Mouse (Mus musculus): Measurements from ENCODE around the gene Gm49336. TPM values are rescaled to one million over a fixed set of nuclear protein-coding genes. Genes with fewer than 3 reads are reported as not detected.

Gene Gm49336
- total and polyA plus RNA-seq, 3 experiments: 36.3 to 102 (median 54.3) TPM

GRCm38 (mm10) chr14:60189771-60190170, 61.5 kb downstream of the Gm49336 start:
- H3K27me3 ChIP-seq (replicated peaks): no peaks in the 10 kb centered on the region

GRCm38 (mm10) chr14:60188201-60188825, 63.0 kb downstream of the Gm49336 start:
- Histone ChIP-seq H3K9me3 (replicated peaks; ENCODE audit: low read length) (peaks cover 6% of the 10 kb centered on the region), H3K9ac (ENCODE audit: insufficient read depth, low read depth) (no peak overlapping the region), H3K4me3 (replicated peaks in 1 of 3; ENCODE audit: low read depth in 2 of 3, low read length in 2 of 3, poor library complexity in 1 of 3) (no peak overlapping the region), H3K36me3 (replicated peaks in 1 of 2; ENCODE audit: control insufficient read depth in 1 of 2, insufficient read depth in 1 of 2, low read length in 1 of 2) (no peaks in the 10 kb centered on the region), H3K27ac (ENCODE audit: insufficient read depth, low read depth) (no peak overlapping the region), H3K27me3 (replicated peaks) (no peaks in the 10 kb centered on the region), H3K4me1 (ENCODE audit: control insufficient read depth in 1 of 2, insufficient read depth in 2 of 2) (peaks cover 0 to 27% of the 10 kb centered on the region in 2 experiments; a peak in 2 of 4 replicates), H3K4me2 (ENCODE audit: insufficient read depth, low read depth, poor library complexity, severe bottlenecking) (no peak overlapping the region), H3K79me2 (replicated peaks; ENCODE audit: control insufficient read depth, extremely low read depth, insufficient read depth, poor library complexity, severe bottlenecking) (no peaks in the 10 kb centered on the region)
- DNase-seq (ENCODE audit: extremely low read depth): peak; percentile 24
- in situ Hi-C loops (cut with MboI; ENCODE audit: low pct_ligation_motif_present, low pct_unique_long_range_greater_than_20kb, low sequenced_read_pairs) (no loop called here), dilution Hi-C loops (cut with MboI; ENCODE audit: extremely low pct_ligation_motif_present, extremely low pct_unique_long_range_greater_than_20kb, low sequenced_read_pairs) (no loop called here)
- TF ChIP-seq JUND (conservative IDR thresholded peaks at IDR 0.05; ENCODE audit: low read depth, low read length): no peak

More at GRCm38 (mm10) chr14:60189771-60190170, 61.5 kb downstream of the Gm49336 start:
- Histone ChIP-seq H3K4me2 (ENCODE audit: insufficient read depth, low read depth, poor library complexity, severe bottlenecking) (no peak overlapping the region), H3K4me3 (replicated peaks in 1 of 3; ENCODE audit: low read depth in 2 of 3, low read length in 2 of 3, poor library complexity in 1 of 3) (no peak overlapping the region), H3K9ac (ENCODE audit: insufficient read depth, low read depth) (no peak overlapping the region), H3K9me3 (replicated peaks; ENCODE audit: low read length) (peaks cover 6% of the 10 kb centered on the region), H3K27ac (ENCODE audit: insufficient read depth, low read depth) (no peak overlapping the region), H3K36me3 (replicated peaks in 1 of 2; ENCODE audit: control insufficient read depth in 1 of 2, insufficient read depth in 1 of 2, low read length in 1 of 2) (no peaks in the 10 kb centered on the region), H3K4me1 (ENCODE audit: control insufficient read depth in 1 of 2, insufficient read depth in 2 of 2) (peaks cover 0 to 27% of the 10 kb centered on the region in 2 experiments; a peak in 2 of 4 replicates), H3K79me2 (replicated peaks; ENCODE audit: control insufficient read depth, extremely low read depth, insufficient read depth, poor library complexity, severe bottlenecking) (no peaks in the 10 kb centered on the region)
- TF ChIP-seq CHD2 (IDR thresholded peaks at IDR 0.05; ENCODE audit: low read length) (no peak), ZC3H11A (IDR thresholded peaks at IDR 0.05; ENCODE audit: low read depth, low read length) (no peak), MAFK (IDR thresholded peaks at IDR 0.05; ENCODE audit: insufficient replicate concordance, low read length) (no peak), PAX5 (IDR thresholded peaks at IDR 0.05; ENCODE audit: low read length) (no peak), UBTF (IDR thresholded peaks at IDR 0.05; ENCODE audit: low read depth, low read length) (no peak), E2F4 (IDR thresholded peaks at IDR 0.05; ENCODE audit: insufficient replicate concordance, low read depth, low read length) (no peak), CTCF (conservative IDR thresholded peaks at IDR 0.05 in 1 of 2, IDR thresholded peaks at IDR 0.05 in 1 of 2; ENCODE audit: low read depth in 2 of 2, low read length in 2 of 2) (no peak), MYC (IDR thresholded peaks at IDR 0.05; ENCODE audit: low read depth, low read length) (no peak), MEF2A (IDR thresholded peaks at IDR 0.05; ENCODE audit: borderline replicate concordance, low read depth, low read length) (no peak), GABPA (IDR thresholded peaks at IDR 0.05; ENCODE audit: insufficient replicate concordance, low read depth, low read length) (no peak), BHLHE40 (IDR thresholded peaks at IDR 0.05; ENCODE audit: low read depth, low read length) (no peak), USF2 (conservative IDR thresholded peaks at IDR 0.05; ENCODE audit: low read depth, low read length) (no peak), ETS1 (conservative IDR thresholded peaks at IDR 0.05; ENCODE audit: low read depth, low read length) (no peak), ZKSCAN1 (IDR thresholded peaks at IDR 0.05; ENCODE audit: borderline replicate concordance, low read depth, low read length) (no peak), TBP (conservative IDR thresholded peaks at IDR 0.05; ENCODE audit: low read depth, low read length) (no peak), SMC3 (IDR thresholded peaks at IDR 0.05; ENCODE audit: low read depth, low read length) (no peak), NELFE (IDR thresholded peaks at IDR 0.05; ENCODE audit: low read depth, low read length) (no peak), RAD21 (IDR thresholded peaks at IDR 0.05; ENCODE audit: low read depth, low read length) (no peak), POLR2AphosphoS2 (IDR thresholded peaks at IDR 0.05; ENCODE audit: low read depth, low read length) (no peak), USF1 (IDR thresholded peaks at IDR 0.05; ENCODE audit: low read depth, low read length) (no peak)
- dilution Hi-C loops (cut with MboI; ENCODE audit: extremely low pct_ligation_motif_present, extremely low pct_unique_long_range_greater_than_20kb, low sequenced_read_pairs) (no loop called here), in situ Hi-C loops (cut with MboI; ENCODE audit: low pct_ligation_motif_present, low pct_unique_long_range_greater_than_20kb, low sequenced_read_pairs) (loop anchor here (10.0 kb wide), 1 partner anchor 85 kb away; no protein-coding TSS in a partner anchor)
- DNase-seq (ENCODE audit: extremely low read depth): peak; percentile 30
